Mouse (Mus musculus) heart, postnatal 0 days (tissue): ENCODE measurements around the gene Mcm7. TPM values are rescaled to one million over a fixed set of nuclear protein-coding genes. Genes with fewer than 3 reads are reported as not detected.

Experiments used
- ATAC-seq: fragments of 200-750 bp; cut with Nextera tagmentation; 2 replicates; pipeline ENCODE4 v1.8.0; 2017; ENCODE audit warnings: low read depth, moderate number of reproducible peaks, moderate library complexity; ENCODE audit not compliant: insufficient read depth
- DNase-seq: peaks from one replicate; pipeline ENCODE4 v3.0.0-alpha.2; 2016; ENCODE audit warnings: low spot score
- H3K27ac ChIP-seq: fragments of 300-500 bp; sonication (generic); 2 replicates; pipeline ENCODE4 v1.5.1; 2014; ENCODE audit warnings: low read depth, mild to moderate bottlenecking
- H3K27me3 ChIP-seq: fragments of 300-500 bp; sonication (generic); 2 replicates; pipeline ENCODE4 v1.6.1; 2014; ENCODE audit warnings: low read length, mixed read lengths; ENCODE audit not compliant: control insufficient read depth, insufficient read depth
- H3K36me3 ChIP-seq: fragments of 300-500 bp; sonication (generic); replicated peaks from 2 replicates; pipeline ENCODE4 v1.6.1; 2014; ENCODE audit warnings: low read length, mixed read lengths; ENCODE audit not compliant: control insufficient read depth, insufficient read depth
- H3K4me1 ChIP-seq: fragments of 300-500 bp; sonication (generic); 2 replicates; pipeline ENCODE4 v1.6.1; 2014; ENCODE audit warnings: antibody characterized with exemption; ENCODE audit not compliant: control insufficient read depth, insufficient read depth
- H3K4me2 ChIP-seq: fragments of 300-500 bp; sonication (generic); 2 replicates; pipeline ENCODE4 v1.6.1; 2014; ENCODE audit warnings: low read depth, mild to moderate bottlenecking, low read length, moderate library complexity
- H3K4me3 ChIP-seq: fragments of 300-500 bp; sonication (generic); 2 replicates; pipeline ENCODE4 v1.5.1; 2014; ENCODE audit warnings: low read depth, low read length
- H3K9ac ChIP-seq: fragments of 300-500 bp; sonication (generic); replicated peaks from 2 replicates; pipeline ENCODE4 v1.6.1; 2014; ENCODE audit warnings: low read depth, low read length, mixed read lengths
- H3K9me3 ChIP-seq: fragments of 300-500 bp; sonication (generic); replicated peaks from 2 replicates; pipeline ENCODE4 v1.6.1; 2016; ENCODE audit warnings: low read length; ENCODE audit not compliant: control insufficient read depth
- CTCF ChIP-seq: IDR thresholded peaks from 2 replicates; pipeline ENCODE4 v1.5.1; 2016; ENCODE audit warnings: antibody characterized with exemption, control low read depth, low read depth
- EP300 ChIP-seq: IDR thresholded peaks from 2 replicates; pipeline ENCODE4 v1.6.1; 2016; ENCODE audit warnings: antibody characterized with exemption, low read depth
- WGBS: fragments of 180-500 bp; shearing (Covaris S2); extraction: QIAGEN DNeasy Blood & Tissue Kit; methylation state at CpG from one replicate; pipeline ENCODE4 v1.1.7; 2014; 5-methylcytosine and 5-hydroxymethylcytosine counted together
- polyA plus RNA-seq: library from polyadenylated mRNA; unstranded; fragments of >200 nt; fragmentation: Nextera tagmentation; extraction: Ambion mirVana; gene quantifications from 2 replicates; pipeline ENCODE4 v1.2.1, GENCODE M21; 2015
- total RNA-seq: library from RNA; depleted of rRNA; stranded (reverse); fragments of >200 nt; gene quantifications from 2 replicates; pipeline ENCODE4 v1.2.3, GENCODE M21; 2014; ENCODE audit warnings: low replicate concordance

Mcm7 gene
- total and polyA plus RNA-seq, 2 experiments from 2014 or later, result 33.3 to 39.5 TPM

GRCm38 (mm10) chr5:138154390-138154789 is 17.8 kb downstream of the Mcm7 start:
- H3K27me3 ChIP-seq, result no peaks in the 10 kb centered on the region
- H3K4me2 ChIP-seq, result peak overlapping the region; percentile 70
- H3K36me3 ChIP-seq, result peaks cover 27% of the 10 kb centered on the region
- no peaks in the 10 kb centered on the region for H3K9me3 ChIP-seq
- DNase-seq, result no peak
- no peak overlapping the region for H3K27ac ChIP-seq
- peaks cover 8% of the 10 kb centered on the region for H3K4me1 ChIP-seq
- no peak for TF ChIP-seq CTCF
- TF ChIP-seq EP300, result no peak
- WGBS, result 61% methylated on average over 3 of the region's 3 CpGs
- peak overlapping the region; percentile 80; the same call in 1 of the 2 replicates for H3K4me3 ChIP-seq
- no peak overlapping the region for H3K9ac ChIP-seq
- ATAC-seq, result no peak

- WGBS, result 52% methylated on average over 4 of the region's 4 CpGs
- no peak for TF ChIP-seq EP300
- TF ChIP-seq CTCF, result no peak
Observed at GRCm38 (mm10) chr5:138138585-138138984, 33.6 kb downstream of the Mcm7 start.

GRCm38 (mm10) chr5:138137935-138138549 is 34.2 kb downstream of the Mcm7 start:
- DNase-seq, result peak; percentile 70

More at GRCm38 (mm10) chr5:138138585-138138984, 33.6 kb downstream of the Mcm7 start:
- Histone ChIP-seq H3K27me3 (no peaks in the 10 kb centered on the region), H3K36me3 (peaks cover 31% of the 10 kb centered on the region), H3K27ac (no peak overlapping the region), H3K9me3 (no peaks in the 10 kb centered on the region), H3K9ac (no peak overlapping the region), H3K4me3 (no peak overlapping the region), H3K4me2 (no peak overlapping the region), H3K4me1 (no peaks in the 10 kb centered on the region)
- DNase-seq (no peak), ATAC-seq (no peak)

GRCm38 (mm10) chr5:138137257-138137656 is 35.0 kb downstream of the Mcm7 start:
- peaks cover 37% of the 10 kb centered on the region for H3K36me3 ChIP-seq
- DNase-seq (no peak), ATAC-seq (no peak)
- WGBS, result 45% methylated on average over 4 of the region's 4 CpGs
- no peak overlapping the region for H3K27ac ChIP-seq
- H3K9ac ChIP-seq, result no peak overlapping the region
- no peaks in the 10 kb centered on the region for H3K9me3 ChIP-seq
- H3K27me3 ChIP-seq, result no peaks in the 10 kb centered on the region
- H3K4me3 ChIP-seq, result no peak overlapping the region
- no peaks in the 10 kb centered on the region for H3K4me1 ChIP-seq
- H3K4me2 ChIP-seq, result no peak overlapping the region
- no peak for TF ChIP-seq CTCF
- TF ChIP-seq EP300, result no peak

More at GRCm38 (mm10) chr5:138137935-138138549, 34.2 kb downstream of the Mcm7 start:
- H3K4me1 ChIP-seq, result no peaks in the 10 kb centered on the region
- H3K36me3 ChIP-seq, result peaks cover 32% of the 10 kb centered on the region
- H3K9me3 ChIP-seq, result no peaks in the 10 kb centered on the region
- H3K4me2 ChIP-seq, result no peak overlapping the region
- no peak overlapping the region for H3K9ac ChIP-seq
- H3K4me3 ChIP-seq, result no peak overlapping the region
- TF ChIP-seq EP300 (no peak), CTCF (peak; percentile 68)
- no peak overlapping the region for H3K27ac ChIP-seq
- peak; percentile 51; the same call in 1 of the 2 replicates for ATAC-seq
- no peaks in the 10 kb centered on the region for H3K27me3 ChIP-seq
- WGBS, result 55% methylated on average over 8 of the region's 8 CpGs

- TF ChIP-seq EP300 (no peak), CTCF (no peak)
- Histone ChIP-seq H3K27me3 (no peaks in the 10 kb centered on the region), H3K9ac (no peak overlapping the region), H3K9me3 (no peaks in the 10 kb centered on the region), H3K4me1 (no peaks in the 10 kb centered on the region), H3K36me3 (peaks cover 78% of the 10 kb centered on the region), H3K4me3 (no peak overlapping the region), H3K27ac (no peak overlapping the region), H3K4me2 (no peak overlapping the region)
- WGBS, result 77% methylated on average over 5 of the region's 5 CpGs
- no peak for ATAC-seq
- no peak for DNase-seq
Observed at GRCm38 (mm10) chr5:138132425-138133064, 39.7 kb downstream of the Mcm7 start.
